24 mouse cellular contexts compared by ENCODE assay signal in genomic region chr1:89486891-89487290, GRCm38 (mm10).
"Had no signal": no experiment of that assay in that cellular context is flagged by ENCODE, and none has a peak within 500 bp of the region (broad histone marks: within the 10 kb centered on the region; RNA-seq: fewer than 3 reads in every experiment).

No protein-coding gene starts in this region.

- H3K36me3 ChIP-seq: heart, embryonic 10.5 days; heart, embryonic 12.5 days; hindbrain, embryonic 10.5 days; hindbrain, embryonic 13.5 days; hindbrain, embryonic 15.5 days; intestine, embryonic 15.5 days; kidney, embryonic 15.5 days; liver, embryonic 12.5 days had no signal

- DNase-seq: gastrocnemius, postnatal 14 days; gastrocnemius, postnatal 36 days; heart, adult 18-20 months; heart, postnatal 10 days; heart, postnatal 4 days; kidney, adult 18-20 months; kidney, adult 9 months; kidney, postnatal 14 days; kidney, postnatal 36 days; layer of hippocampus, adult 9-11 months; layer of hippocampus, postnatal 36 days; left cerebral cortex, postnatal 4 days had no signal

- ATAC-seq: inflammation-experienced regulatory T-cells, adult 6 months; intestine, embryonic 15.5 days; intestine, postnatal 0 days; liver, embryonic 12.5 days had no signal

- H3K27ac ChIP-seq: heart, embryonic 10.5 days; hindbrain, embryonic 10.5 days; hindbrain, embryonic 13.5 days; hindbrain, embryonic 15.5 days; intestine, embryonic 15.5 days; kidney, embryonic 15.5 days; kidney, postnatal 0 days; liver, embryonic 12.5 days; liver, embryonic 14.5 days had no signal

- H3K4me2 ChIP-seq: heart, embryonic 12.5 days; hindbrain, embryonic 13.5 days; hindbrain, embryonic 15.5 days; intestine, embryonic 15.5 days; kidney, embryonic 15.5 days; liver, embryonic 12.5 days had no signal

- H3K27me3 ChIP-seq: heart, embryonic 12.5 days; hindbrain, embryonic 13.5 days; hindbrain, embryonic 15.5 days; intestine, embryonic 15.5 days; kidney, embryonic 15.5 days; liver, embryonic 12.5 days had no signal

- H3K9me3 ChIP-seq: heart, embryonic 10.5 days; heart, embryonic 12.5 days; hindbrain, embryonic 10.5 days; hindbrain, embryonic 13.5 days; hindbrain, embryonic 15.5 days; intestine, embryonic 15.5 days; kidney, embryonic 15.5 days; liver, embryonic 12.5 days had no signal

- H3K9ac ChIP-seq: heart, embryonic 12.5 days; hindbrain, embryonic 13.5 days; hindbrain, embryonic 15.5 days; intestine, embryonic 15.5 days; kidney, embryonic 15.5 days; liver, embryonic 12.5 days; liver, embryonic 14.5 days had no signal

- H3K4me3 ChIP-seq: heart, embryonic 10.5 days; heart, embryonic 12.5 days; hindbrain, embryonic 10.5 days; hindbrain, embryonic 13.5 days; hindbrain, embryonic 15.5 days; intestine, embryonic 15.5 days; kidney, embryonic 15.5 days; liver, embryonic 12.5 days had no signal
